Mouse (Mus musculus): ENCODE results near the gene Eif2d. TPM values are rescaled to one million over a fixed set of nuclear protein-coding genes. Genes with fewer than 3 reads are reported as not detected.
"Not testable (repeated sequence)": the region's sequence is repeated elsewhere in the genome, so short reads cannot be mapped to it uniquely, and the experiment has no call there.

Gene Eif2d
- polyA plus RNA-seq, 1 experiment from 2014 or later: 55.0 TPM

DNA sequence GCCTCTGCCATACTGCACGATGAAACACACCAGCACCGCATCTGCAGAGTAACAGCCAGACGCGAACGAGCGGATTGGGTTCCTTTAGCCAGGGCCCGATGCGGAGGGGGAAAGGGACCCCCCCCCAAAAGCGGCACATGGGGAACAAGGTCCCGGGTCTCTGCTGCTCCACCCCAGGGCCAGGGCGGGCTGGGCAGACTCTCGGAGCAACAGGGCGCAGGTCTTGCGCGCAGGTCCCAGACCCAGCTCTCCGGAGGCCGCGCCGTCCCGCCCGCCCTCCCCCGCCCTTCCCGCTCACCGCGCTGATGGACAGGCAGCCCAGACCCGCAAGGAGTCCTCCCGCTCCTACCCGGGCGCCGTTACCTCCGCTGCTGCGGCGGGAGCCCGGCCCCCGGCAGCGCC, 15.3 kb upstream of the Eif2d start:
- Histone ChIP-seq H3K4me1 (ENCODE audit: control insufficient read depth, insufficient read depth, low read length) (peaks cover 4% of the 10 kb centered on the region; the same call in 1 of the 2 replicates), H3K4me2 (ENCODE audit: low read depth) (peak overlapping the region; percentile 73), H3K9ac (ENCODE audit: low read length) (peak overlapping the region; percentile 67), H3K4me3 (ENCODE audit: low read depth, low read length) (peak overlapping the region; percentile 62), H3K9me3 (ENCODE audit: control insufficient read depth, low read length) (no peaks in the 10 kb centered on the region), H3K27me3 (ENCODE audit: control insufficient read depth, insufficient read depth, low read length) (no peaks in the 10 kb centered on the region), H3K36me3 (ENCODE audit: control insufficient read depth, insufficient read depth, low read length) (no peaks in the 10 kb centered on the region), H3K27ac (ENCODE audit: low read depth, low read length) (peak overlapping the region; percentile 80)
- under 1% methylated on average over 35 of the region's 36 CpGs for WGBS
- DNase-seq (ENCODE audit: low spot score): no peak
- ATAC-seq (ENCODE audit: insufficient read depth, low FRiP score, low TSS enrichment): peak; percentile 88

DNA sequence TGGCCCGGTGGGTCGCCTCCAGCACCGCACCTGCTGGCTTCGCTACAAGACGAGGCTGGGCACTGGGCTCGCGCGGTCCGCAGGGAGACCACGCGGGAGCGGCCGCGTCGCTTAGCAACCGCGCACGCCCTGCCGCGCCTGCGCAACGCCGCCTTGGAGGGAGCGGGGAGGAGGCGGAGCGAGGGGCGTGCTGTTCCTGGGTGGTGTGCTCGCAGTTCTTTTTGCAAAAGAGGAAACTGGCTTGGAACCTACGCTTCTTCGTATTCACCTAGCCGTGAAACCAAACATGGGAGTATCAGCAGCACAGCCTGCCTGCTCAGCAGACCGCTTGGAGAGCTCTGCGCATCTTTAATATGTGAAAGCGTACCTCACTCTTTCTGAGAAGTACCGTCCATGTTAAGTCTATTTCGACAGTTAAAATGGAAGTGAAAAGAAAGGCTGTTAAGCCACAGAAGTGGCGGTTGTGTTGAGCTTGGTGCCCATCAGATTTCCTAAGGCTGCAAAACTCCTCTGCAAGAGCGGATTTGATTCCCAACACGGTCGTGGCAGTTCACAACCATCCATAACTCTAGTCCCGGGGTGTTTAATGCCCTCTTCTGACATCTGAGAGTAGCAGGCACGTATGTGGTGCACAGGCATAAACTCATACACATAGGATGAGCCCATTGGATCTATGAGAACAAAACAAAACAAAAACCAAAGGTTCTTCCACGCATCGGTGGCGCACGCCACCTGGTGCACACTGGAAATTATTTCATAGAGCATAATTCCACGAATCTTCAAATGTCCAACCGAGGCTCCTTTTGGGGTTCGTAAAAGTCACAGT, 14.6 kb upstream of the Eif2d start, which contains the start of gene Dyrk3:
TSS of gene Dyrk3 (minus strand) at position 150 of the 826 bp plus-strand sequence.
- Histone ChIP-seq H3K9ac (ENCODE audit: low read length) (peak within 1 kb of the TSS; percentile 67), H3K9me3 (ENCODE audit: control insufficient read depth, low read length) (no peaks in the 10 kb centered on the region), H3K36me3 (ENCODE audit: control insufficient read depth, insufficient read depth, low read length) (no peaks in the 10 kb centered on the region), H3K4me3 (ENCODE audit: low read depth, low read length) (peak within 1 kb of the TSS; percentile 62), H3K27me3 (ENCODE audit: control insufficient read depth, insufficient read depth, low read length) (no peaks in the 10 kb centered on the region), H3K27ac (ENCODE audit: low read depth, low read length) (peak within 1 kb of the TSS; percentile 80), H3K4me2 (ENCODE audit: low read depth) (peak within 1 kb of the TSS; percentile 73), H3K4me1 (ENCODE audit: control insufficient read depth, insufficient read depth, low read length) (peaks cover 4% of the 10 kb centered on the region; the same call in 1 of the 2 replicates)
- DNase-seq (ENCODE audit: low spot score): peak; percentile 98
- ATAC-seq (ENCODE audit: insufficient read depth, low FRiP score, low TSS enrichment): peak; percentile 96
- WGBS: 7% methylated on average over 49 of the region's 49 CpGs

DNA sequence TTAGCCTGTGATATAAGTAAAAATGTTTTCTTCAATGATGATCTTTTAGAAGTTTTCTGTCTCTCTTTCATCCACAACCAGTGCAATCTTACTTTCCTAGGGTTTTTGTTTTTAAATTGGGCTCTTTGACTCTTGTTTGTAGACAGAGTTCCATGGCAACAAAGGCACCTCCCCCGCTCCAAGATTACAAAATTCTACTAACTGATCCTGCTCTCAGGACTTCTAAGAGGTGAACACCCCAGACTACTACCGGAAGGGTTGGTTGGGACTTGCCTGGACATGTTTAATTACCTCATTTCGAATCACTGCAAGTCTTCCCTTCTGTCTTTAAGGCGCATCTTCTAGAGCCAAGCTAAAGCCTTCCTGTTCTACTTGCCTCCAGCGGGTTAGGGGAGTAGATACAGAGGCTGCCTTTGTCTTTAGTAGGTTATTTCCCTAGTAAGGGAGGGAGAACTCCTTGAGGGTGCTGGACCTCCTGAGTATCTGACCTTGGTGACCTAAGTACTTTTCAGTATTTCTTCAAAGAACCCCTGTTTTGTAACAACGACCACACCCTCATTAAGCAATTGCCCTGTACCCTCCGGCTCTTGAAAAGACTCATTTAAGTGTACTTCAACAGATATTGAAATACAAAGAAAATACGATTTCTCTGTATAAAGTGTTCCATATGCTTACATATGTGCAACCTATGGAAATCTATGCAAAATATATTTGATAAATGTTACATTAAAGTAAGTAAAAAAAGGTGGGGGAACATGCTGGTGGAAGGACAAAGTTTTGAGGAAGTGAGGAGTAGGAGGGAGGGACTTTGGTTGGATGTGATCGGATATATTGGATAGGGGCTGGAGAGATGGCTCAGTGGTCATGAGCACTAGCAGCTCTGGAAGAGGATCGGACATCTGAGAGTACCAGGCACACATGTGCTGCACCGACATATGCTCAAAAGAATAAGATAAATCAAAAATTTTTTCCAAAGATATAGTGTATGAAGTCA, 13.6 kb upstream of the Eif2d start:
- H3K4me2 ChIP-seq (ENCODE audit: low read depth): no peak overlapping the region
- H3K4me3 ChIP-seq (ENCODE audit: low read depth, low read length): no peak overlapping the region
- no peak for DNase-seq (ENCODE audit: low spot score)
- ATAC-seq (ENCODE audit: insufficient read depth, low FRiP score, low TSS enrichment): no peak
- no peaks in the 10 kb centered on the region for H3K9me3 ChIP-seq (ENCODE audit: control insufficient read depth, low read length)
- no peaks in the 10 kb centered on the region for H3K27me3 ChIP-seq (ENCODE audit: control insufficient read depth, insufficient read depth, low read length)
- H3K9ac ChIP-seq (ENCODE audit: low read length): no peak overlapping the region
- no peaks in the 10 kb centered on the region for H3K36me3 ChIP-seq (ENCODE audit: control insufficient read depth, insufficient read depth, low read length)
- 66% methylated on average over 11 of the region's 11 CpGs for WGBS
- H3K4me1 ChIP-seq (ENCODE audit: control insufficient read depth, insufficient read depth, low read length): 0 out of 2 replicates have a peak, but pooled peaks cover 4% of the 10 kb centered on the region
- no peak overlapping the region for H3K27ac ChIP-seq (ENCODE audit: low read depth, low read length)

DNA sequence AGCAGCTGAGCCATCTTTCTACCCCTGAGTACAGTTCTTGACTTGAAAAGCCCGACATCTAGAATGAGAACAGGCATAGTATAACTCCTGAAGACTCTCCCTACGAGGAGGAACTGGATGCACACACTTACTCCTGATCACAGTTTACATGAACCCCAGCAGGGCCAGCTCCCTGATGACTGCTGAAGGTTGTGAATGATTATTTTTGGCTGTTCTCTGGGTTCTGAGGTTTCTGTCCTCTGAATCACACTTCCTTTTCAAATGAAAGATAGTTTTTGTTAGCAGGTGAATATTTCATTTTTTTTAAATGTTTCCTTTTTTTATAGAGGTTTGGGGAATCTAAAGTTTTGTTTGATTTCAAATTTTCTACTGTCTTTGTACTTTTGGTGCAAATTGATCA, 11.5 kb upstream of the Eif2d start:
- no peak overlapping the region for H3K4me2 ChIP-seq (ENCODE audit: low read depth)
- H3K9me3 ChIP-seq (ENCODE audit: control insufficient read depth, low read length): no peaks in the 10 kb centered on the region
- no peak overlapping the region for H3K27ac ChIP-seq (ENCODE audit: low read depth, low read length)
- DNase-seq (ENCODE audit: low spot score): no peak
- H3K27me3 ChIP-seq (ENCODE audit: control insufficient read depth, insufficient read depth, low read length): no peaks in the 10 kb centered on the region
- no peak for ATAC-seq (ENCODE audit: insufficient read depth, low FRiP score, low TSS enrichment)
- WGBS: 56% methylated on average over 2 of the region's 2 CpGs
- H3K36me3 ChIP-seq (ENCODE audit: control insufficient read depth, insufficient read depth, low read length): no peaks in the 10 kb centered on the region
- no peaks in the 10 kb centered on the region for H3K4me1 ChIP-seq (ENCODE audit: control insufficient read depth, insufficient read depth, low read length)
- H3K4me3 ChIP-seq (ENCODE audit: low read depth, low read length): no peak overlapping the region
- H3K9ac ChIP-seq (ENCODE audit: low read length): no peak overlapping the region

DNA sequence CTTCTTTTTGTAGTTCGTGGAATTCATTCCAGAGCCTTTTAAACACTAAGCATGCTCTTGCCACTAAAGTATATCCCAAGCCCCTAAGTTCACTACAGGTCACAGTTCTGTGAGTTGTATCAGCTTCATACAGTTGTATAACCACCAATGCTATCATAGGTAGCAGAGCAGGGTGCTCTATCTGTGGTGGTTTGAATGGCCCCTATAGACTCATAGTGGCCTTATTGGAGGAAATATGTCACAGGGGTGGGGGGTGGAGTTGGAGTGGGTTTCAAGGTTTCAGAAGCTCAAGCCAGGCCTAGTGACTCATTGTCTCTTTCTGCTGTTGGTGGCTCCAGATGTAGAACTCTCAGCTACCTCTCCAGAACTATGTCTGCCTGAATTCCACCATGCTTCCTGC, 10.5 kb upstream of the Eif2d start:
- 83% methylated on average over 1 of the region's 1 CpGs for WGBS
- DNase-seq (ENCODE audit: low spot score): no peak
- no peak overlapping the region for H3K4me2 ChIP-seq (ENCODE audit: low read depth)

DNA sequence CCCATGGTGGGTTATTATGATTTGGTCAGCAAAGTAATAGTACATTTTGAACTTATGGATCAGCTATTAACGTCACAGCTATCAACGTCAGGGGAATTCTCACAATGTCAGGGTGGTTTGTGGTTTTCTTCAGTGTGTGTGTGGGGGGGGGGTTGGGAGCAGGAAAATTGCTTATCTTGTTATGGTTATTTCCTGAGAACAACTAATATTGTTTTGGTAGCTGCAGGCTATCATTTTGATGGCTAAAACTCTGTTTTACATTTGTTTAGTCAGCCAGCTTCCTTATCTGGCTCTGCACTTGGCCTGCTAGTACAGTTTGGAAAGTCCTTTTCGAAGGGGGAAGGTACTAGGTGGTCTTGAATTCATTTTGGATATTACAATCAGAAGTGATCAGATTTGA, 7.8 kb upstream of the Eif2d start:
- 87% methylated on average over 3 of the region's 3 CpGs for WGBS
- not testable (repeated sequence) for H3K27me3 ChIP-seq (ENCODE audit: control insufficient read depth, insufficient read depth, low read length); DNase-seq (ENCODE audit: low spot score); H3K4me1 ChIP-seq (ENCODE audit: control insufficient read depth, insufficient read depth, low read length); H3K9me3 ChIP-seq (ENCODE audit: control insufficient read depth, low read length); H3K36me3 ChIP-seq (ENCODE audit: control insufficient read depth, insufficient read depth, low read length); H3K4me2 ChIP-seq (ENCODE audit: low read depth); H3K4me3 ChIP-seq (ENCODE audit: low read depth, low read length); H3K9ac ChIP-seq (ENCODE audit: low read length); ATAC-seq (ENCODE audit: insufficient read depth, low FRiP score, low TSS enrichment); H3K27ac ChIP-seq (ENCODE audit: low read depth, low read length)

More for the DNA sequence above, 10.5 kb upstream of the Eif2d start:
- H3K9me3 ChIP-seq (ENCODE audit: control insufficient read depth, low read length): no peaks in the 10 kb centered on the region
- H3K4me3 ChIP-seq (ENCODE audit: low read depth, low read length): no peak overlapping the region
- H3K27me3 ChIP-seq (ENCODE audit: control insufficient read depth, insufficient read depth, low read length): no peaks in the 10 kb centered on the region
- no peak overlapping the region for H3K9ac ChIP-seq (ENCODE audit: low read length)
- H3K27ac ChIP-seq (ENCODE audit: low read depth, low read length): no peak overlapping the region
- no peak for ATAC-seq (ENCODE audit: insufficient read depth, low FRiP score, low TSS enrichment)
- no peaks in the 10 kb centered on the region for H3K36me3 ChIP-seq (ENCODE audit: control insufficient read depth, insufficient read depth, low read length)
- H3K4me1 ChIP-seq (ENCODE audit: control insufficient read depth, insufficient read depth, low read length): no peaks in the 10 kb centered on the region

DNA sequence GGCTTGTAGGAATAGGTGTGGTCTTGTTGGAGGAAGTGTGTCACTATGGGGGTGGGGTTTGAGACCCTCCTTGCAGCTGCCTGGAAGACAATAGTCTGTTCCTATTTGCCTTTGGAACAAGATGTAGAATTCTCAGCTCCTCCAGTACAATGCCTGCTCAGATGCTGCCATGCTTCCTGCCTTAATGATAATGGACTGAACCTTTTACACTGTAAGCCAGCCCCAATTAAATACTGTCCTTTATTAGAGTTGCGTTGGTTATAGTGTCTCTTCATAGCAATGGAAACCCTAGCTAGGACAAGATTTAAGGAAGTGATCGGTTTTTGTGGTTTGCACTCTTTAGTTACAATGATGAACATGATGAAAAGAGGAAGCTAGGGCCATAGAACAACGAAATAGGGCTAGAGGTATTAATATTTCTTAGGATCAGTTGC, 6.8 kb upstream of the Eif2d start:
- no peak overlapping the region for H3K27ac ChIP-seq (ENCODE audit: low read depth, low read length)
- H3K4me1 ChIP-seq (ENCODE audit: control insufficient read depth, insufficient read depth, low read length): no peaks in the 10 kb centered on the region
- no peak overlapping the region for H3K4me3 ChIP-seq (ENCODE audit: low read depth, low read length)
- H3K9me3 ChIP-seq (ENCODE audit: control insufficient read depth, low read length): no peaks in the 10 kb centered on the region
- DNase-seq (ENCODE audit: low spot score) (no peak), ATAC-seq (ENCODE audit: insufficient read depth, low FRiP score, low TSS enrichment) (no peak)
- H3K27me3 ChIP-seq (ENCODE audit: control insufficient read depth, insufficient read depth, low read length): no peaks in the 10 kb centered on the region
- H3K4me2 ChIP-seq (ENCODE audit: low read depth): no peak overlapping the region
- no peaks in the 10 kb centered on the region for H3K36me3 ChIP-seq (ENCODE audit: control insufficient read depth, insufficient read depth, low read length)
- no peak overlapping the region for H3K9ac ChIP-seq (ENCODE audit: low read length)
- 83% methylated on average over 3 of the region's 3 CpGs for WGBS

DNA sequence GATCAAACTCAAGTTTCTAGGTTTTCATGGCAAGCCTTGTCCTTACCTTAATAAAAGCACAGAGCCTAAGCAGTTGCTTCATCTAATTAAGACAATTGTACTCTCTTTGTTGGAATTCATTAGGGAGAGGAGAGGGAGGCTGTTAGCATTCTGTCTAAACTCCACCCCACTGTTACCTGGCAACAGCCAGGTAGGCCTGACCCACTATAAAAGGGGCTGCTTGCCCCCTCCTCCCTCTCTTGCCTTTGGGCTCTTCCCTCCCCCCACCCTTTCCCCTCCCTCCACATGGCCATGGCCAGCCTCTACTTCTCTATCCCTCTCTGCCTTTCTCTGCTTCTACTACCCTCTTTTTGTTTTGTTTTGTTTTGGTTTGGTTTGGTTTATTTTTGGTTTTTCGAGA, 3.5 kb upstream of the Eif2d start:
- no peaks in the 10 kb centered on the region for H3K27me3 ChIP-seq (ENCODE audit: control insufficient read depth, insufficient read depth, low read length)
- H3K9me3 ChIP-seq (ENCODE audit: control insufficient read depth, low read length): no peaks in the 10 kb centered on the region

More for the DNA sequence above, 3.5 kb upstream of the Eif2d start:
- H3K9ac ChIP-seq (ENCODE audit: low read length): no peak overlapping the region
- H3K4me3 ChIP-seq (ENCODE audit: low read depth, low read length): no peak overlapping the region
- ATAC-seq (ENCODE audit: insufficient read depth, low FRiP score, low TSS enrichment) (no peak), DNase-seq (ENCODE audit: low spot score) (no peak)
- 0 out of 2 replicates have a peak, but pooled peaks cover 8% of the 10 kb centered on the region for H3K4me1 ChIP-seq (ENCODE audit: control insufficient read depth, insufficient read depth, low read length)
- H3K36me3 ChIP-seq (ENCODE audit: control insufficient read depth, insufficient read depth, low read length): no peaks in the 10 kb centered on the region
- WGBS: 73% methylated on average over 1 of the region's 1 CpGs
- no peak overlapping the region for H3K4me2 ChIP-seq (ENCODE audit: low read depth)
- H3K27ac ChIP-seq (ENCODE audit: low read depth, low read length): no peak overlapping the region

All from neural tube, embryonic 11.5 days (tissue).